Mouse (Mus musculus) erythroblast, embryonic 14.5 days (primary cell): ENCODE measurements around the gene Tstd3.

ENCODE experiments used
- GATA1 ChIP-seq: IDR thresholded peaks from 2 replicates; pipeline ENCODE4 v1.6.1; 2012; ENCODE audit warnings: low read length, inconsistent platforms, mixed read lengths
- TAL1 ChIP-seq: IDR thresholded peaks from 3 replicates; pipeline ENCODE4 v1.6.1; 2012; ENCODE audit warnings: low read length, inconsistent platforms, mixed read lengths

DNA sequence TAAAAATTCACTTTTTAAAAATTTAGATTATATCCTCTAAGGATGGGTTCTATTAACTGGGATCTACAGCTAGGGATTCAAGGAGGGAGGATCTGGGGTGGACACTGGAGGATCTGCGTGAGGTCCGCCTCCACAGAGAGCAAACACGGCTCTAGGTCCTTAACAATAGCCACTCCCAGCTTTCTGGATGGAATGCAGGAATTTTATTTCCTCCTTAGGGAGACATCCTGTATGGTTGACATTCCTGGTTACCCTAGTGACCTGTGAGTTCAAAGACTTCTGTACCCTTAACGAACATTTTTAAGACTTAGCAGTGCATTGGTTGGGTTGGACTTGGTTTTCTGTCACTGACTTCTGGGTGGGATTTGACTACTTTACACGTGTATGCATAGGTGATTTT lies 21.3 kb downstream of the Tstd3 start:
- TF ChIP-seq TAL1 (no peak), GATA1 (no peak)
